Mouse (Mus musculus) midbrain, embryonic 16.5 days (tissue): ENCODE results near the gene Tkt. TPM values are rescaled to one million over a fixed set of nuclear protein-coding genes. Genes with fewer than 3 reads are reported as not detected.

ENCODE experiments used
- ATAC-seq: fragments of 200-750 bp; cut with Nextera tagmentation; 2 replicates; pipeline ENCODE4 v1.8.0; 2017; ENCODE audit warnings: moderate TSS enrichment
- H3K27ac ChIP-seq: fragments of 300-500 bp; sonication (generic); 2 replicates; pipeline ENCODE4 v1.5.1; 2014; ENCODE audit warnings: mild to moderate bottlenecking, low read length, mixed read lengths
- H3K27me3 ChIP-seq: fragments of 300-500 bp; sonication (generic); 2 replicates; pipeline ENCODE4 v1.6.1; 2014; ENCODE audit warnings: low read depth, low read length, mixed read lengths; ENCODE audit not compliant: control insufficient read depth, insufficient read depth
- H3K36me3 ChIP-seq: fragments of 300-500 bp; sonication (generic); 2 replicates; pipeline ENCODE4 v1.6.1; 2014; ENCODE audit warnings: mild to moderate bottlenecking, low read length, moderate library complexity, mixed read lengths; ENCODE audit not compliant: control insufficient read depth, insufficient read depth
- H3K4me1 ChIP-seq: fragments of 300-500 bp; sonication (generic); 2 replicates; pipeline ENCODE4 v1.6.1; 2014; ENCODE audit warnings: mild to moderate bottlenecking, low read length, mixed read lengths; ENCODE audit not compliant: control insufficient read depth, insufficient read depth
- H3K4me2 ChIP-seq: fragments of 300-500 bp; sonication (generic); 2 replicates; pipeline ENCODE4 v1.6.1; 2014; ENCODE audit warnings: mild to moderate bottlenecking, low read length, mixed read lengths
- H3K4me3 ChIP-seq: fragments of 300-500 bp; sonication (generic); 2 replicates; pipeline ENCODE4 v1.5.1; 2014; ENCODE audit warnings: low read depth, mild to moderate bottlenecking, low read length, moderate library complexity, mixed read lengths
- H3K9ac ChIP-seq: fragments of 300-500 bp; sonication (generic); 2 replicates; pipeline ENCODE4 v1.6.1; 2014; ENCODE audit warnings: low read depth, low read length, mixed read lengths
- H3K9me3 ChIP-seq: fragments of 300-500 bp; sonication (generic); replicated peaks from 2 replicates; pipeline ENCODE4 v1.6.1; 2014; ENCODE audit warnings: mild to moderate bottlenecking, low read length, mixed read lengths; ENCODE audit not compliant: control insufficient read depth, poor library complexity, severe bottlenecking
- WGBS: fragments of 180-500 bp; shearing (Covaris S2); extraction: QIAGEN DNeasy Blood & Tissue Kit; methylation state at CpG from one replicate; pipeline ENCODE4 v1.1.7; 2014; 5-methylcytosine and 5-hydroxymethylcytosine counted together
- polyA plus RNA-seq: library from polyadenylated mRNA; unstranded; fragments of >200 nt; fragmentation: Nextera tagmentation; extraction: Ambion mirVana; gene quantifications from 2 replicates; pipeline ENCODE4 v1.2.1, GENCODE M21; 2015

The Tkt gene
- polyA plus RNA-seq, 1 experiment from 2014 or later: 301 TPM

- Histone ChIP-seq H3K4me2 (no peak overlapping the region), H3K27me3 (no peaks in the 10 kb centered on the region), H3K4me3 (no peak overlapping the region), H3K9ac (no peak overlapping the region), H3K4me1 (peaks cover 8% of the 10 kb centered on the region), H3K9me3 (no peaks in the 10 kb centered on the region), H3K36me3 (no peaks in the 10 kb centered on the region), H3K27ac (no peak overlapping the region)
- 54% methylated on average over 2 of the region's 2 CpGs for WGBS
- no peak for ATAC-seq
These were observed 49.0 kb downstream of the Tkt start for GRCm38 (mm10) chr14:30597142-30597541.

- no peak overlapping the region for H3K4me3 ChIP-seq
- no peak overlapping the region for H3K27ac ChIP-seq
- H3K4me1 ChIP-seq: no peaks in the 10 kb centered on the region
- no peaks in the 10 kb centered on the region for H3K27me3 ChIP-seq
- H3K9ac ChIP-seq: no peak overlapping the region
- ATAC-seq: no peak
- no peaks in the 10 kb centered on the region for H3K36me3 ChIP-seq
- no peaks in the 10 kb centered on the region for H3K9me3 ChIP-seq
- H3K4me2 ChIP-seq: no peak overlapping the region
- 88% methylated on average over 5 of the region's 5 CpGs for WGBS
These were observed 58.7 kb downstream of the Tkt start for GRCm38 (mm10) chr14:30606817-30607216.

- Histone ChIP-seq H3K4me2 (no peak overlapping the region), H3K36me3 (no peaks in the 10 kb centered on the region), H3K9me3 (no peaks in the 10 kb centered on the region), H3K4me3 (no peak overlapping the region), H3K4me1 (no peaks in the 10 kb centered on the region), H3K27me3 (no peaks in the 10 kb centered on the region), H3K27ac (no peak overlapping the region), H3K9ac (no peak overlapping the region)
- 87% methylated on average over 4 of the region's 4 CpGs for WGBS
- no peak for ATAC-seq
These were observed 59.5 kb downstream of the Tkt start for GRCm38 (mm10) chr14:30607696-30608095.

- Histone ChIP-seq H3K9ac (no peak overlapping the region), H3K36me3 (no peaks in the 10 kb centered on the region), H3K27me3 (no peaks in the 10 kb centered on the region), H3K9me3 (no peaks in the 10 kb centered on the region), H3K4me3 (no peak overlapping the region), H3K4me2 (no peak overlapping the region), H3K27ac (no peak overlapping the region), H3K4me1 (no peaks in the 10 kb centered on the region)
- no peak for ATAC-seq
- WGBS: 91% methylated on average over 6 of the region's 6 CpGs
These were observed 60.0 kb downstream of the Tkt start for GRCm38 (mm10) chr14:30608176-30608575.

- Histone ChIP-seq H3K27ac (no peak overlapping the region), H3K9me3 (no peaks in the 10 kb centered on the region), H3K4me1 (no peaks in the 10 kb centered on the region), H3K27me3 (no peaks in the 10 kb centered on the region), H3K9ac (no peak overlapping the region), H3K4me2 (no peak overlapping the region), H3K36me3 (no peaks in the 10 kb centered on the region), H3K4me3 (no peak overlapping the region)
- WGBS: 92% methylated on average over 3 of the region's 3 CpGs
- no peak for ATAC-seq
These were observed 61.3 kb downstream of the Tkt start for GRCm38 (mm10) chr14:30609499-30609898.

GRCm38 (mm10) chr14:30610304-30610703, 62.1 kb downstream of the Tkt start:
- 84% methylated on average over 2 of the region's 2 CpGs for WGBS
- ATAC-seq: no peak
- H3K4me3 ChIP-seq: no peak overlapping the region
- H3K4me1 ChIP-seq: no peaks in the 10 kb centered on the region
- no peaks in the 10 kb centered on the region for H3K9me3 ChIP-seq
- H3K9ac ChIP-seq: no peak overlapping the region
- H3K27me3 ChIP-seq: no peaks in the 10 kb centered on the region
- no peaks in the 10 kb centered on the region for H3K36me3 ChIP-seq
- no peak overlapping the region for H3K27ac ChIP-seq
- no peak overlapping the region for H3K4me2 ChIP-seq

GRCm38 (mm10) chr14:30610940-30611339, 62.8 kb downstream of the Tkt start:
- H3K27me3 ChIP-seq: no peaks in the 10 kb centered on the region
- no peak overlapping the region for H3K4me3 ChIP-seq
- no peak overlapping the region for H3K27ac ChIP-seq
- no peak overlapping the region for H3K9ac ChIP-seq
- no peak overlapping the region for H3K4me2 ChIP-seq
- 93% methylated on average over 3 of the region's 3 CpGs for WGBS
- no peaks in the 10 kb centered on the region for H3K4me1 ChIP-seq
- no peak for ATAC-seq
- no peaks in the 10 kb centered on the region for H3K9me3 ChIP-seq
- H3K36me3 ChIP-seq: no peaks in the 10 kb centered on the region

GRCm38 (mm10) chr14:30612523-30612922, 64.4 kb downstream of the Tkt start:
- Histone ChIP-seq H3K4me2 (no peak overlapping the region), H3K9me3 (no peaks in the 10 kb centered on the region), H3K9ac (no peak overlapping the region), H3K4me1 (no peaks in the 10 kb centered on the region), H3K27me3 (no peaks in the 10 kb centered on the region), H3K4me3 (no peak overlapping the region), H3K27ac (no peak overlapping the region), H3K36me3 (no peaks in the 10 kb centered on the region)
- no peak for ATAC-seq
- 18% methylated on average over 7 of the region's 7 CpGs for WGBS

- Histone ChIP-seq H3K4me3 (no peak overlapping the region), H3K27ac (no peak overlapping the region), H3K9ac (no peak overlapping the region), H3K9me3 (no peaks in the 10 kb centered on the region), H3K4me1 (no peaks in the 10 kb centered on the region), H3K27me3 (no peaks in the 10 kb centered on the region), H3K36me3 (no peaks in the 10 kb centered on the region), H3K4me2 (no peak overlapping the region)
- ATAC-seq: no peak
- 87% methylated on average over 2 of the region's 2 CpGs for WGBS
These were observed 65.0 kb downstream of the Tkt start for GRCm38 (mm10) chr14:30612962-30613715.
